Mouse (Mus musculus): ENCODE measurements around the gene Klhdc1. TPM values are rescaled to one million over a fixed set of nuclear protein-coding genes. Genes with fewer than 3 reads are reported as not detected.

Klhdc1 gene
- polyA plus RNA-seq, 1 experiment from 2014 or later: 4.7 TPM

- no peak overlapping the region for H3K4me2 ChIP-seq (ENCODE audit: low read depth, severe bottlenecking)
- no peaks in the 10 kb centered on the region for H3K9me3 ChIP-seq (ENCODE audit: control insufficient read depth, low read length)
- peaks cover 4% of the 10 kb centered on the region for H3K4me1 ChIP-seq (ENCODE audit: control insufficient read depth, insufficient read depth, low read length)
- no peak overlapping the region for H3K27ac ChIP-seq (replicated peaks; ENCODE audit: low read depth, low read length)
- H3K27me3 ChIP-seq (ENCODE audit: control insufficient read depth, insufficient read depth, low read length): no peaks in the 10 kb centered on the region
- peaks cover 38% of the 10 kb centered on the region for H3K36me3 ChIP-seq (ENCODE audit: control insufficient read depth, insufficient read depth, low read length)
- no peak overlapping the region for H3K9ac ChIP-seq (ENCODE audit: low read length)
- H3K4me3 ChIP-seq (ENCODE audit: low read depth, low read length): no peak overlapping the region
- no peak for DNase-seq (ENCODE audit: low spot score)
- 94% methylated on average over 2 of the region's 2 CpGs for WGBS
- no peak for ATAC-seq (ENCODE audit: insufficient number of reproducible peaks, low FRiP score, low TSS enrichment, low read depth)
These were observed 63.1 kb downstream of the Klhdc1 start for GRCm38 (mm10) chr12:69304051-69304450.

DNA sequence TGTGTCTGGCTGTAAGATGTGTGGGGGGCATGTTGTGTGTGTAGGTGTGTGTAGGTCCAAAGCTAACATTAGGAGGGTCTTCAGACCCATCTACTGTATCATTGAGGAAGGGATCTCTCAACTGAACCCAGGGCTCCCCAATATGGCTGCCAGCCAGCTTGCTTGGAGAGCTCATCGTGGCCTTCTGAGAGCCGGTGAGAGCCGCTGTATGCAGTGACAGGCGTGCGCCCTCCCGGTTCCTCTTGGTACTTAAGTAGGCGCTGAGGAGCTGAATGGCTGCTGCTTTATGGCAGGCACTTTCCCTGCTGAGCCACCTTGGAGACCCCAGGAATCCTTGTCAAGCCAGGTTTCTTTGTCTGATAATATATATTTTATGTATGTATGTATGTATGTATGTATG lies 65.4 kb downstream of the Klhdc1 start:
- ATAC-seq (ENCODE audit: insufficient number of reproducible peaks, low FRiP score, low TSS enrichment, low read depth): no peak
- Histone ChIP-seq H3K36me3 (ENCODE audit: control insufficient read depth, insufficient read depth, low read length) (peaks cover 58% of the 10 kb centered on the region), H3K4me3 (ENCODE audit: low read depth, low read length) (no peak overlapping the region), H3K4me1 (ENCODE audit: control insufficient read depth, insufficient read depth, low read length) (no peaks in the 10 kb centered on the region), H3K9ac (ENCODE audit: low read length) (no peak overlapping the region), H3K4me2 (ENCODE audit: low read depth, severe bottlenecking) (no peak overlapping the region), H3K27ac (replicated peaks; ENCODE audit: low read depth, low read length) (no peak overlapping the region), H3K9me3 (ENCODE audit: control insufficient read depth, low read length) (no peaks in the 10 kb centered on the region), H3K27me3 (ENCODE audit: control insufficient read depth, insufficient read depth, low read length) (no peaks in the 10 kb centered on the region)
- 94% methylated on average over 7 of the region's 7 CpGs for WGBS
- no peak for DNase-seq (ENCODE audit: low spot score)

DNA sequence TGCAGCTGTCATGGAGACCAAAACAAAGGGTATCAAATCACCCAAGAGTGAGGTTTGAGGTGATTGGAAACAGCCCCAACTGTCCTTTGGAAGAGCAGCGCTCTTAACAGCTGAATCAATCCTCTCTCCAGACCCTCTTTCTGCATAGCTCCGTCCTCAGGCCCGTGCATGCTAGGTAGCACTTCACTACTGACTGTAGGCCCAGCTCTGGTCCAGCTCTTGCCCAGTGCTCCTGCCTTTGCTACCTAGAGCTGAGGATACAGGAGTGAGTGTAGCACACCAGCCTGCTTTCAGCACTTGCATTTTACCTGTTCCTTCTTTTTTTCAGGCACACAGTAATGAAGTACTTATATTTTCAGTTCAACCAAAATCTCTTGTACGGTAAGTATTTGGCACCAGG lies 68.7 kb downstream of the Klhdc1 start:
- H3K4me3 ChIP-seq (ENCODE audit: low read depth, low read length): no peak overlapping the region
- H3K27ac ChIP-seq (replicated peaks; ENCODE audit: low read depth, low read length): no peak overlapping the region
- H3K4me1 ChIP-seq (ENCODE audit: control insufficient read depth, insufficient read depth, low read length): no peaks in the 10 kb centered on the region
- H3K4me2 ChIP-seq (ENCODE audit: low read depth, severe bottlenecking): no peak overlapping the region
- DNase-seq (ENCODE audit: low spot score): no peak
- H3K36me3 ChIP-seq (ENCODE audit: control insufficient read depth, insufficient read depth, low read length): peaks cover 46% of the 10 kb centered on the region
- no peaks in the 10 kb centered on the region for H3K27me3 ChIP-seq (ENCODE audit: control insufficient read depth, insufficient read depth, low read length)
- H3K9me3 ChIP-seq (ENCODE audit: control insufficient read depth, low read length): no peaks in the 10 kb centered on the region
- H3K9ac ChIP-seq (ENCODE audit: low read length): no peak overlapping the region
- ATAC-seq (ENCODE audit: insufficient number of reproducible peaks, low FRiP score, low TSS enrichment, low read depth): no peak
- whole genome bisulfite sequencing: 96% methylated on average over 4 of the region's 4 CpGs

- no peaks in the 10 kb centered on the region for H3K27me3 ChIP-seq (ENCODE audit: control insufficient read depth, insufficient read depth, low read length)
- no peaks in the 10 kb centered on the region for H3K4me1 ChIP-seq (ENCODE audit: control insufficient read depth, insufficient read depth, low read length)
- ATAC-seq (ENCODE audit: insufficient number of reproducible peaks, low FRiP score, low TSS enrichment, low read depth) (no peak), DNase-seq (ENCODE audit: low spot score) (no peak)
- no peak overlapping the region for H3K27ac ChIP-seq (replicated peaks; ENCODE audit: low read depth, low read length)
- H3K36me3 ChIP-seq (ENCODE audit: control insufficient read depth, insufficient read depth, low read length): peaks cover 13% of the 10 kb centered on the region; the same call in 1 of the 2 replicates
- no peaks in the 10 kb centered on the region for H3K9me3 ChIP-seq (ENCODE audit: control insufficient read depth, low read length)
- H3K4me3 ChIP-seq (ENCODE audit: low read depth, low read length): no peak overlapping the region
- no peak overlapping the region for H3K4me2 ChIP-seq (ENCODE audit: low read depth, severe bottlenecking)
- H3K9ac ChIP-seq (ENCODE audit: low read length): no peak overlapping the region
These were observed 77.5 kb downstream of the Klhdc1 start for GRCm38 (mm10) chr12:69318431-69318830.

- no peak overlapping the region for H3K27ac ChIP-seq (replicated peaks; ENCODE audit: low read depth, low read length)
- H3K9me3 ChIP-seq (ENCODE audit: control insufficient read depth, low read length): no peaks in the 10 kb centered on the region
- H3K27me3 ChIP-seq (ENCODE audit: control insufficient read depth, insufficient read depth, low read length): no peaks in the 10 kb centered on the region
- no peak overlapping the region for H3K4me2 ChIP-seq (ENCODE audit: low read depth, severe bottlenecking)
- DNase-seq (ENCODE audit: low spot score) (no peak), ATAC-seq (ENCODE audit: insufficient number of reproducible peaks, low FRiP score, low TSS enrichment, low read depth) (no peak)
- 97% methylated on average over 3 of the region's 3 CpGs for WGBS
- H3K4me3 ChIP-seq (ENCODE audit: low read depth, low read length): no peak overlapping the region
- H3K36me3 ChIP-seq (ENCODE audit: control insufficient read depth, insufficient read depth, low read length): peaks cover 6% of the 10 kb centered on the region
- no peak overlapping the region for H3K9ac ChIP-seq (ENCODE audit: low read length)
- no peaks in the 10 kb centered on the region for H3K4me1 ChIP-seq (ENCODE audit: control insufficient read depth, insufficient read depth, low read length)
These were observed 90.2 kb downstream of the Klhdc1 start for GRCm38 (mm10) chr12:69331187-69331586.

DNA sequence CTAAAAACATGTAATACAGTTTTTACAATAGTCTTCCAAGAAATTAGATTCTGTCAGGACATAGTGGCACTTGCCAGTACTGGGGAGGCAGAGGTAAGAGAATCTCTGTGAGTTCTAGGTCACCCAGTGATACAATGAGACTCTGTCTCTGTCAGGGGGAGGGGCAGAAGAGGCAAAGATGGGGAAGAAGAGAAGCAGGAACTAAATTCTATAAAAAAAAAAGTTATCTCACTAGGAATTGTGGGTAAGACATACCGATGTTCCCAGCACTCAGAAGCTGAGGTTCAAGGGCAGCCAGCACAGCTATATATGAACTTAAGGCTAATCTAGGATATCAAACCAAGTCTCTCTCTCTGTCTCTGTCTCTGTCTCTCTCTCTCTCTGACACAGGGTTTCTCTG lies 91.2 kb downstream of the Klhdc1 start:
- no peak overlapping the region for H3K9ac ChIP-seq (ENCODE audit: low read length)
- H3K9me3 ChIP-seq (ENCODE audit: control insufficient read depth, low read length): no peaks in the 10 kb centered on the region
- H3K4me3 ChIP-seq (ENCODE audit: low read depth, low read length): no peak overlapping the region
- 96% methylated on average over 1 of the region's 1 CpGs for whole genome bisulfite sequencing
- no peaks in the 10 kb centered on the region for H3K27me3 ChIP-seq (ENCODE audit: control insufficient read depth, insufficient read depth, low read length)
- H3K27ac ChIP-seq (replicated peaks; ENCODE audit: low read depth, low read length): no peak overlapping the region
- ATAC-seq (ENCODE audit: insufficient number of reproducible peaks, low FRiP score, low TSS enrichment, low read depth) (no peak), DNase-seq (ENCODE audit: low spot score) (no peak)
- no peak overlapping the region for H3K4me2 ChIP-seq (ENCODE audit: low read depth, severe bottlenecking)
- H3K4me1 ChIP-seq (ENCODE audit: control insufficient read depth, insufficient read depth, low read length): no peaks in the 10 kb centered on the region
- peaks cover 6% of the 10 kb centered on the region for H3K36me3 ChIP-seq (ENCODE audit: control insufficient read depth, insufficient read depth, low read length)

DNA sequence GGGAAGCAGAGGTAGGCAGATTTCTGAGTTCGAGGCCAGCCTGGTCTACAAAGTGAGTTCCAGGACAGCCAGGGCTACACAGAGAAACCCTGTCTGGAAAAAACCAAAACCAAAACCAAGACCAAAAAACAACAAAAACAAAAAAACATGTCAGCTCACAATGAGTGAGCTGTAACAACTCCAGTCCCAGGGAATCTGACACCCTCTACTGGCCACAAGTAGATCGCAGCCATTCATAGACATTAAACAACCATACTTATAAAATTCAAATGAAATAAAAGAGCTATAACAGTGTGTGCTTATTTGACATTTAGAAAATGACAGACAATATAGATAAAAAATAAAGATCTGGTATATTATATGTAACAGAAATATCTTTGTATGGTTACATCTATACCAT lies 92.6 kb downstream of the Klhdc1 start:
- Histone ChIP-seq H3K9ac (ENCODE audit: low read length) (no peak overlapping the region), H3K9me3 (ENCODE audit: control insufficient read depth, low read length) (no peaks in the 10 kb centered on the region), H3K4me1 (ENCODE audit: control insufficient read depth, insufficient read depth, low read length) (no peaks in the 10 kb centered on the region), H3K27me3 (ENCODE audit: control insufficient read depth, insufficient read depth, low read length) (no peaks in the 10 kb centered on the region), H3K4me2 (ENCODE audit: low read depth, severe bottlenecking) (no peak overlapping the region), H3K4me3 (ENCODE audit: low read depth, low read length) (no peak overlapping the region), H3K36me3 (ENCODE audit: control insufficient read depth, insufficient read depth, low read length) (peaks cover 6% of the 10 kb centered on the region), H3K27ac (replicated peaks; ENCODE audit: low read depth, low read length) (no peak overlapping the region)
- DNase-seq (ENCODE audit: low spot score): no peak
- WGBS: 81% methylated on average over 2 of the region's 2 CpGs
- no peak for ATAC-seq (ENCODE audit: insufficient number of reproducible peaks, low FRiP score, low TSS enrichment, low read depth)

Other genes starting within 250 kb of the Klhdc1 start
- gene Rps29, start 82.0 kb upstream of the Klhdc1 start, polyA plus RNA-seq (2014; fragmentation: Nextera tagmentation; extraction: Ambion mirVana): 1,587 and 1,677 TPM in 2 replicates
- 30.1 and 30.9 TPM in 2 replicates for gene Lrr1, start 72.4 kb upstream of the Klhdc1 start, polyA plus RNA-seq (2014; fragmentation: Nextera tagmentation; extraction: Ambion mirVana)
- gene Rpl36al, start 57.1 kb upstream of the Klhdc1 start, polyA plus RNA-seq (2014; fragmentation: Nextera tagmentation; extraction: Ambion mirVana): 561 and 598 TPM in 2 replicates
- 32.3 and 33.6 TPM in 2 replicates for gene Mgat2, start 57.0 kb upstream of the Klhdc1 start, polyA plus RNA-seq (2014; fragmentation: Nextera tagmentation; extraction: Ambion mirVana)
- 41.6 and 45.6 TPM in 2 replicates for gene Gm49383, start 44.1 kb upstream of the Klhdc1 start, polyA plus RNA-seq (2014; fragmentation: Nextera tagmentation; extraction: Ambion mirVana)
- 15.0 and 16.2 TPM in 2 replicates for gene Dnaaf2, start 42.7 kb upstream of the Klhdc1 start, polyA plus RNA-seq (2014; fragmentation: Nextera tagmentation; extraction: Ambion mirVana)
- 41.3 and 43.5 TPM in 2 replicates for gene Gm49384, start 36.9 kb upstream of the Klhdc1 start, polyA plus RNA-seq (2014; fragmentation: Nextera tagmentation; extraction: Ambion mirVana)
- 32.7 and 38.4 TPM in 2 replicates for gene Pole2, start 13.0 kb upstream of the Klhdc1 start, polyA plus RNA-seq (2014; fragmentation: Nextera tagmentation; extraction: Ambion mirVana)
- gene Klhdc2, start 55.5 kb downstream of the Klhdc1 start, polyA plus RNA-seq (2014; fragmentation: Nextera tagmentation; extraction: Ambion mirVana): 200 and 207 TPM in 2 replicates
- 87.8 and 91.8 TPM in 2 replicates for gene Nemf, start 116.0 kb downstream of the Klhdc1 start, polyA plus RNA-seq (2014; fragmentation: Nextera tagmentation; extraction: Ambion mirVana)
- gene Arf6, start 131.0 kb downstream of the Klhdc1 start, polyA plus RNA-seq (2014; fragmentation: Nextera tagmentation; extraction: Ambion mirVana): 51.6 and 54.5 TPM in 2 replicates
- gene Gm9887, start 131.3 kb downstream of the Klhdc1 start, polyA plus RNA-seq (2014; fragmentation: Nextera tagmentation; extraction: Ambion mirVana): 1.0 and 1.4 TPM in 2 replicates